Mouse (Mus musculus): ENCODE data around the gene Fcgr2b.
A peak's percentile ranks its signal among the peaks of the same experiment; 100 is the strongest.
"Not testable (repeated sequence)": the region's sequence is repeated elsewhere in the genome, so short reads cannot be mapped to it uniquely, and the experiment has no call there.

Gene Fcgr2b

DNA sequence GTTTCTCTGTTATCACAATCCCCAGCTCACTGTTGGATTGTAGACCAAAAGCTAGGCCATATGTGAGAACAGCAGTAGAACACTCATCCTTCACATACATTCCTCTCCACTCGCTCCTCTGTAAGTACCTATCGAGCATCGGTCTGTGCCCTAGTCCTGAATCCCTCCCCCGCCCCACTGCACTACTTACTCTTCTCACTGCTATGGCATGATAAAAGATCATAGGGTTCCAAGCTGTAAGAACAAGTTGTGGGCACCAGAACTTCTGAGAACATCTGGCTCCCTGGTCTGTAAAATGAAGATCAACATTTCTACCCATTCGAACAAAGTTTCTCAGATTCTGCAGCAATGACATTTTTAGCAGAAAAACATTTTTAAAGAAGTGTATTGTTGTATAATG is at the start of gene Fcgr2b:
Gene Fcgr2b, minus strand, starts transcription at position 101 of the 400 bp plus-strand sequence.
- no peak for DNase-seq (ENCODE audit: low read depth, low spot score)

- no peak for DNase-seq (ENCODE audit: low read depth, low spot score)
Measured at GRCm38 (mm10) chr1:171019311-171019950, 43.1 kb upstream of the Fcgr2b start.

GRCm38 (mm10) chr1:171018737-171019136 is 42.4 kb upstream of the Fcgr2b start, which contains the start of gene Fcgr4:
Gene Fcgr4 (plus strand): TSS chr1:171018920.
- no peak for DNase-seq (ENCODE audit: low read depth, low spot score)

DNA sequence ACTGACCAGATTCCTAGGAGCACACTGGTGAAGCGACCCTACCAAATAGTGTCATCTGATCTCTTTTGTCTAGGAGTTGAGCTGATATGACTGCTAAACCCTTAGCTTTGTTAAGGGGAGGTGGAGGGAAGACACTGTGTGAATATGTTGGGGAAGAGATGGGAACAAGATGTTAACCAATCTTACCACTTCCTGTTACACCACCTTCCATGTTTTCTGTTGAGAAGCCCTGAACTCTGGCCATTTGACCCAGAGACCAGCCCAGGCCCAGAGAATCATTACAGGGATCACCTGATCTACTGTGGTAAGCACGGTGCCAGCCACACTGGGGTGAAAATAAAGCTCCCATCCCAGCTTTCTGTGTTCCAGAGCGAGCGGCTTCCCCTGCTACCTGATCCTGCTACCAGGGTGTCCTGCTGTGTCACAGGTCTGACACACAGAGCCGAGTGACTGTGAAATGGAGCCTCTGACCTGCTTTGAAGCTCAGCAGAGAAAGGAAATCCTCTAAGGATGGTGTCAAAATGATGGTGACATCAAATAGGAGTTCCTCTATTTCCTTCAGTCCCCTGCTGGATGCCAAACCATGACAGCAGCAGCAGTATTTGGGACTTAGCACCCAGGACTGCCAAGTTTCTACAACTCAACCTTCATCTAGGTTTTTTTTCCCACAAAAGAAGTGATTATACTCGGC is 41.3 kb upstream of the Fcgr2b start:
- DNase-seq (ENCODE audit: low read depth, low spot score), result no peak

DNA sequence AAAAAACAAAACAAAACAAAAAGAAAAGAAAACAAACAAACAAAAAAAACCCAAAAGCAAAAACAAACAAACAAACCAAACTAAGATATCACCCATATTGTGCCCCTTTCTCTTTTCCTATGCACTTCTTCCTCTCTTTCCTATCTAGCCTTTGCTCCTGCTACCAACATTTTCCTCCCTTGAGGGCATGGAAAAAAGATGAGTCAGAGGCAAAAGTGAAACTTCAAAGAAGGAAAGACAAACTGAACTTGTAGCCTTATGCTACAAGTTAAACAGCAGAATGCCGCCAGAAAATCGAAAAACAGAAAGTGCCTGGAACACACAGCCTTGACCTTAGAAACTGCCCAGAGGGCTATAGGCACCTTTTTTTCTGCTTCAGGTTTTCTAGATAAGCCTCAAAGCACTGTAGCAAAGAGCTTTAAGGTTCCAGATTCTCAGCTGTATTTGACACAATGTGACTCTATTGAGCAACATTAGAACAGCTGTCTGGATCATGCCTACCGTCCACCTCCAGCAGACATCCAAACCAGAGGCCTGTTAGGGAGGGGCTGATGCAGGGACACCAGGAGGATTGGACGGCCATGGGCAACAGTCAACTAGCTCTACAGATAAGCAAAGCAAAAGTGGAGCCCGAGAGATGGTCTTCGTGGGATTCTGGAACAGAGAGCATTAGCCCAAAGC is 40.5 kb upstream of the Fcgr2b start:
- no peak for DNase-seq (ENCODE audit: low read depth, low spot score)

GRCm38 (mm10) chr1:171011733-171012132 is 35.4 kb upstream of the Fcgr2b start:
- DNase-seq (ENCODE audit: low read depth, low spot score), result no peak

GRCm38 (mm10) chr1:171006905-171007304 is 30.6 kb upstream of the Fcgr2b start:
- DNase-seq (ENCODE audit: low read depth, low spot score), result peak; percentile 83

GRCm38 (mm10) chr1:171006335-171006734 is 30.0 kb upstream of the Fcgr2b start:
- DNase-seq (ENCODE audit: low read depth, low spot score), result no peak

DNA sequence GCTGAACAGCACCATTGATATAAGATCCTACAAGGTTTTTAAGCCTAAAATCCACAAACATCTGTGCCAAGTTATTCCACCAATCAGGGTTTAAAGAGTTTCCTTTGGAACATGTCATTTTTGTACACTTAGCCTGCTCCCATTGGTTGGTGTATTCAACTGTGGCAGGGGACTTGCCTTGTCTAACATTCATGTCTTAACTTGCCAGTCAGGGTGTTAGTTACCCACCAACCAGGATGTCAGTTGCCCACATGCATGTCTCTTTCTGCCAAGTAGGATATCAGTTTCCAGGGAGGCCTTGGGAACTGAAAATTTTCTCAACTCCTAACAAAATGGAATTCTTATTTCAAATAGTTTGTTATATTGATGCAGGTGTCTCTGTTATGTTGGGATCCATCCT is 29.2 kb upstream of the Fcgr2b start:
- DNase-seq (ENCODE audit: low read depth, low spot score), result no peak

GRCm38 (mm10) chr1:171005081-171005480 is 28.7 kb upstream of the Fcgr2b start:
- no peak for DNase-seq (ENCODE audit: low read depth, low spot score)

GRCm38 (mm10) chr1:170999811-171000210 is 23.5 kb upstream of the Fcgr2b start:
- no peak for DNase-seq (ENCODE audit: low read depth, low spot score)

- DNase-seq (ENCODE audit: low read depth, low spot score), result peak; percentile 53
Measured at GRCm38 (mm10) chr1:170997756-170998655, 21.7 kb upstream of the Fcgr2b start.

DNA sequence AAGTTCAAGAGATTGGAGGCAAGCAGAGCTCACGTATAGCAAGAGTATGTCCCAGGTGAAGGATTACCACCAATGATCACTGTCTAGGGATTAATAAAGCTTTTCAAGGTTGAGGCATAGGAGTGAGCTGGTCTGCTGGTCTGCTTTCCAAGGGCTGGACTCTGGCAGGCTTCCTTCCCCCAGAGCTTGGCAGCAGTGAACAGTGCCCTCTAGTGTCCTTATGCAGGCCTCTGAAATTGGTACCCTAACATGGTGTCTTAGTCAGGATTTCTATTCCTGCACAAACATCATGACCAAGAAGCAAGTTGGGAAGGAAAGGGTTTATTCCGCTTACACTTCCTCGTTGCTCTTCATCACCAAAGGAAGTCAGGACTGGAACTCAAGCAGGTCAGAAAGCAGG is 20.4 kb upstream of the Fcgr2b start:
- peak; percentile 81 for DNase-seq (ENCODE audit: low read depth, low spot score)

DNA sequence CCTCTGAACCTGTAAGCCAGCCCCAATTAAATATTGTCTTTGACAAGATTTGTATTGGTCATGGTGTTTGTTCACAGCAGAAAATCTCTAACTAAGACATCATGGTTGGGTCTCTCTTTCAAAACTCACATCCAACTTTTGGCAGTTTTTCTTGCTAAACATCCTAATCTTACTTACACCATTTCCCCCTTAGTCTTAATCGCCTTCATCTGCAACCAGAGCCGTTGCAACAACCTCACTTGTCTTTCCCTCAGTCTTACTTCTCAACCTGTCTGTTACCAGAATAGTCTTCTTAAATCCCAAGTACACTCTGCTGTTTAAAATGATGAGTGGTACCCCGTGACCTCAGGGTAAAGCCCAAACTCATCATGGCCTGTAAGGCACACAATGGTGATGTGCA is 19.7 kb upstream of the Fcgr2b start:
- DNase-seq (ENCODE audit: low read depth, low spot score), result no peak

DNA sequence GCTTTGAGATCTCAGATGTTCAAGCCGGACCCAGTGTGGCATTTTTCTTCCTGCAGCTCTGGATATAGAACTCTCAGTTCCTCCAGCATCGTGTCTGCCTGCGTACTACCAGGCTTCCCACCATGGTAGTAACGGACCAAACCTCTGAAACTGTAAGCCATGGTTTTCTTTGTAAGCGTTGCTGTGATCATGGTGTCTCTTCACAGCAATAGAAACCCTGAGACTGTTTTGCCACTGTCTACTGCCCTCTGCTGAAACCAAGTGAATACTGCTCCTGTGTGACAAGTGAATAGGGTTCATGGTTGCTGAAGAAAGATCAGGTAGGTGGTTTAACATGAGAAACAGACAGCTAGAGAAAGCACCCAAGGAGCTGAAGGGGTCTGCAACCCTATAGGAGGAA is 16.2 kb upstream of the Fcgr2b start:
- DNase-seq (ENCODE audit: low read depth, low spot score), result peak; percentile 93

- DNase-seq (ENCODE audit: low read depth, low spot score), result no peak
Measured at GRCm38 (mm10) chr1:170989656-170990055, 13.3 kb upstream of the Fcgr2b start.

DNA sequence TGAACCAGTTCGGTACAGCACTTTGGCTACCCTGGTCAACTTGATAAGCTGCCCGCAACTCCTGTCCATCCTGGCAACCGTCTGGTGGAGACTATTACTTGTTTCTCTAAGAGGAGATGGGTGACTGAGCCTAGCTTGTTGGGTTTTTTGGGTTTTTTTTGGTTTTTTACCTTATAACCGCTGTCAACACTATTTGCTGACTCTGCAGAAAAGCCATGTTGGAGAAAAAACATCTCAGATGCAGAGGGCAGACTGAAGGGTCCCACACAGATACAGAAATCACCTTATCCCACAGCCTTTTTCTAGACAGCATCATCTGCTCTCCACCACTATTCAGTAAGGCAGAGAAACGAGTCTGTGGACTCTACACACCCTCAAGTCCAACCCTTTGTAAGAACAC is 9.5 kb upstream of the Fcgr2b start:
- DNase-seq (ENCODE audit: low read depth, low spot score), result no peak

DNA sequence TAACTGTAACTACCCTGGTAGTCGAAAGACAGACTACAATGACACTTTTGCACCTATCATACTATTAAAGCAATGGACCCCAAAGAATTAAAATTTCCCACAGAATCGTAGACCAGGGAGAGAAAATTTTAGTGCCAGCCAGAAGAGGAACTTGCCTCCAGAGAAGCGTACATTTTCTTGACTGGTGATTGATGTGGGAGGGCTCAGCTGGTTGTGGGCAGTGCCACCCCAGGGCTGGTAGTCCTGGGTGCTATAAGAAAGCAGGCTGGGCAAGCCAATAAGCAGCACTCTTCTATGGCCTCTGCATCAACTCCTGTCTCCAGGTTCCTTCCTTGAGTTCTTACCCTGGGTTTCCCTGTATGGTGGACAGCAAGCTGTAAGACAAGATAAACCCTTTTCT is 8.7 kb upstream of the Fcgr2b start:
- DNase-seq (ENCODE audit: low read depth, low spot score), result no peak

DNA sequence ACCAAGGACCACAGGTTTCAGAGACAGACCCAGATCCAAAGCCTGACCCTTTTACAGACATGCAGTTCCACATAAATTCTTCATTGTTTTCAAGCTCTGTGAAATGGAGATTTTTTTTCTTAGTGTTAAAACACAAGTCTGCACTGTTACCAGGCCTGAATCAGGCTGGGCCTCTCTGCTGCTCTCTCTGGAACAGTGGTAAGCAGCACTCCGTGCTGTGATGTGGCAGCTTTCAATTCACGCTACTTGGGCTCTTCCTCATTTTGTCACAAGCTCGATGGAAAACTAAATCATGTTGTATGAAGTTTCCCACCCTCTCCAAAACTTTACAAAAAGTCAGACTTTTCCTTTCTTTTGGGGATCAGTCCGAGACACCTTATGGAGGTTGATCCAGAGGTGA is 6.7 kb upstream of the Fcgr2b start:
- DNase-seq (ENCODE audit: low read depth, low spot score), result no peak

- DNase-seq (ENCODE audit: low read depth, low spot score), result no peak
Measured at GRCm38 (mm10) chr1:170982301-170982700, 6.0 kb upstream of the Fcgr2b start.

DNA sequence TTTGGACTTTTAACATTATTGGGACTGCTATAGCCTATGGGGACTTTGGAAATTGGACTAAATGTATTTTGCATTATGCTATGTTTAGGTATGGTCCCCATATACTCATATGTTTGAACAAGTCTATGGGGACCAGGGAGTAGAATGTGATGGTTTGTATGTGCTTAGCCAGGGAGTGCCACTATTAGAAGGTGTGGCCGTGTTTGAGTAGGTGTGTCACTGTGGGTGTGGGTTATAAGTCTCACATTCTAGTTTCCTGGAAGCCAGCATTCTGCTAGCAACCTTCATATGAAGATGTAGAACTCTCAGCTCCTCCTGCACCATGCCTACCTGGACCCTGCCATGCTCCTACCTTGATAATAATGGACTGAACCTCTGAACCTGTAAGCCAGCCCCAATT is 5.3 kb upstream of the Fcgr2b start:
- DNase-seq (ENCODE audit: low read depth, low spot score), result not testable (repeated sequence)

- DNase-seq (ENCODE audit: low read depth, low spot score), result peak; percentile 77
Measured at GRCm38 (mm10) chr1:170978601-170979000, 2.3 kb upstream of the Fcgr2b start.

All from ES-CJ7 (cell line).